Mouse (Mus musculus) forelimb bud, embryonic 11.5 days (tissue): ENCODE data around the gene Col18a1.

Experiments used
- DNase-seq: peaks from one replicate; pipeline ENCODE4 v3.0.0-alpha.2; 2012; ENCODE audit warnings: low read depth, low spot score

The Col18a1 gene

DNA sequence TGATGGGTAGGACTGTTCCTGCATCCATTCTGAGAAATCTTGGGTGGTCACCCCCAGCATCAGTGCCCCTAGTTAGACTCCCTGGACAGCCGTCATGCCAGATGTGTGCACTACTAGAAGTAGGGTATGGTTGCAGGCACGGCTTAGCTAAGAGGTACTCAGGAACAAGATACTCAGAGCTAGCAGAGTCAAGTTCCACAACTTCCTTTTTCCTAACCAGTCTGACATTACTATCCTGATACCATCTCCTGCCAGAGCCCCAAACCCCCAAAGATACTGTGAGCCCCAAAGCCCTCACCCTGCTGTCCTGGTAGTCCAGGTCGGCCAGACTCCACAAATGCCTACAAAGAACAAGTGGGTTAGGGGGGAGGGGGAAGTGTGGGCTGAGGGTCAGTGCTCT, 102.1 kb downstream of the Col18a1 start:
- no peak for DNase-seq

DNA sequence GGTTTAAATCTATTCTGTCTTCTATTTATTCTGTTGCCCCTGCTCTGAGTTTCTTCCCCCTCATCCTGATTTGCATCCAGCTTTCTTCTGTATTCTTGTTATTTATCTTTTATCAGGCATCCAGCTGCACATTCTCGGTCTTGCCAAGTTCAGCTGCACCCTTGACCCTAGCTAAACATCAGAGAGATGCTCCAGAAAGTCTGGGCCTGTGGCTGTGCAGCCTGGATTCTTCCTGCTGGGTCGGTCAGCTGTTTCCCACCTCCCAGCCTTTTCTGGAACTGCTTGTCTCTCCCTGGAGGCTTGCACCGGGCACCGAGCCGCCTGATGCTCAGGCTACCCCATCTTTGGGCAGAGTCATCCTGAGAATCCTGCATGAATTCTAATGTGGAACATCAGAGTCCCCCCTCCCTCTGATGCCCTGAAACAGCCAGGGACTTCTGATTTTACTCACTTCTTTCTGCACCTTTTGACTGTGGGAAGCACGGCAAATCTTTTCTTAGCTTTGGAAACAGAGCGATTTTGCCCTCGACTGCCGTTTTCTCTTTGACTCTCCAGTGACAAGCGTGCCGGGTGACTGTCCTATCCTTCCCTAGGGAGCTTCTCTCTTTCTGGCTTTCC, 103.8 kb downstream of the Col18a1 start:
- no peak for DNase-seq

DNA sequence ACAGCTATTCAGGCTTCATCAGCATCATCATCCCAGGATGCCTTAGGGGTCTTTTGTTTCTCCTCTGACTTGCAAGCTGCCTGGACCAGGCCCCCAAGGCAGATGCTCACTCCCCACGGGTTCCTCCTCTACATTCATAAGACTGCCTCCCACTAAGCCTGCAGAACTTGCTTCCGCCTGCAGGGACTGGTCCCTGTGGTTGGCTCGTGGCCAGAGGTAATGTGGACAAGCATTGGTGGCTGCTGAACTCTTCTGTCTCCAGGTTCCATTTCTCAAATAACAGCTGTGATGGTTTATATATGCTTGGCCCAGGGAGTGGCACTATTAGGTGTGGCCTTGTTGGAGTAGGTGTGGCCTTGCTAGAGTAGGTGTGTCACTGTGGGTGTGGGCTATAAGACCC, 104.9 kb downstream of the Col18a1 start:
- no peak for DNase-seq

DNA sequence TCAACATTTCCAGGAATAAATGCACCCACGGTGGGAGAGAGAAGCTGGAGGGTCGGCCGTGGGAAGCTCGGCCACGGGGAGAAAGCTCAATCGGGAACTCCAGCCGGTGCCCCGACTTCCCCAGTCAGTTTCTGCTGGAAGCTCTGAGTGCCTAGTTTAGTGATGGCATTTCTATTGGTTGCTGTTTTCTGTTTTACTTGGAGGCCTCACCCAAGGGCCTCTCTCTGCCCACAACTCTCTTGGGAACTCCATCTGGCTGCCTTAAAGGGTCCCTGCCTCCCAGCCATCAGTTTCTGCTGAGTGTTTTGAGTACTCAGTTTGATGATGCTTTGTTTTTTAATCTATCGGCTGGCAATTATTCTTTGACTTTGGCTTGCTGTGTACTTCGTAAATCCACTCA, 109.6 kb downstream of the Col18a1 start:
- DNase-seq = no peak

DNA sequence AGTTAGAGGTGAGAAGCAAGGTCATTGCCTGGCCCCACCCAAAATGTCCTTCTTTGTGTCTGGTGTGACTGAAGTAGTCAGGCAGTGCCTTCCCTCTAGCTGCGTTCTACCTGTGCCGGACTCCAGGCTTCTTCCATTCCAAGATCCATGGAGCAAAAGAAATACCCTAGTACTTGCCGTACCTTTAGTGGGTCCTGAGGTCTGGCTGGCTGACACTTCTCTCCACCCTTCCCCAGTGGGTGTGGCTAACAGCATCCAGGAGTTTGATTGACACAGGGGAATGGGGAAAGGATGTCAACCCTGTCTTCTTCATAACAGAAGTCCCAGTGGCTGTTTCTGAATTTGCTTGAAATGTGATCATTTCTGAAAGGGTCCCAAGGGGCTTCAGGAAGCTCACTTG, 117.7 kb downstream of the Col18a1 start:
- no peak for DNase-seq

DNA sequence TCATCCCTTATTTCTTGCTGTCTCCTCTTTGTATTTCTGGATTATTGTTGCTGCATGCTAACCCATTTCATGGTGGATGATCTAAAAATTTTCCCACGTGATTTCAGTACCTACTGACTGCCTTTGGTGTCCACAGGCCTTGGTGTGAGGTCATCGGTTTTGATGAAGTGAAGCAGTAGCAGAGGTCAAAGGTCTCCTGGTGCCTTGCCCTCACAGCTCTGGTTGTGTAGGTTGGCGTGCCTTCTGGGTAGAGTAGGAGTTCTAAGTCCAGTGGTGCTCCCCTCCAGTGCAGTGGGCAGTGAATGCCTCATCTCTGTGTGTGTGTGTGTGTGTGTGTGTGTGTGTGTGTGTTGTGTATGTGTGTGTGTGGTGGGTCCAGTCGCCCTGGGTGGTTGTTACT, 118.2 kb downstream of the Col18a1 start:
- DNase-seq = no peak

DNA sequence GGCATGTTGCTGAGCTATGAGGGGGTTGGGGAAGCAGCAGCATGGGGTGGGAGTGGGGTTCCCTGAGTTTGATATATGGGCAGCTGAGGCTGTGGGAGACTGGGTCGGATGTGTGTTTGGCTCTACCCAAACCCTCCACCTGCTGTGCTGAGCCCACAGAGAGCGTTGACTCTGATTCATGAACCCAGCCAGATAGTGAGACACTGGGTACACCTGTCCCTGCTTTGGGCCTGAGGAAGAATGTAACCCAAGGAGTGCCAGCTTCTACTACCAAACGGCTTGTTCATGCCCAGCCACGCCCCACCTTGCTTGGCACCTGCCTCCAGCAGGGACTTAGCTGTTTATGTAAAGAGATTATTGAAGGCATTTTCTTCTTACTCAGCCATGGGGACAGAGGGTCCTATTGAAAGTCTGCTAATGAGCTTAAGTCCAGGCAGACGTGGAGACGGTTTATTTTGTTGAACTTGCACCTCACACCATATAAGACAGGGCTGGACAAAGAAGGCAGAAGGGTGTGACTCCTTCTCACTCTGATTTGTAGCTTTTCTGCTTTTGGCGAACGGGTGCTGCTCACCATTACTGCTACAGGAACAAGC, 127.7 kb downstream of the Col18a1 start:
- no peak for DNase-seq

DNA sequence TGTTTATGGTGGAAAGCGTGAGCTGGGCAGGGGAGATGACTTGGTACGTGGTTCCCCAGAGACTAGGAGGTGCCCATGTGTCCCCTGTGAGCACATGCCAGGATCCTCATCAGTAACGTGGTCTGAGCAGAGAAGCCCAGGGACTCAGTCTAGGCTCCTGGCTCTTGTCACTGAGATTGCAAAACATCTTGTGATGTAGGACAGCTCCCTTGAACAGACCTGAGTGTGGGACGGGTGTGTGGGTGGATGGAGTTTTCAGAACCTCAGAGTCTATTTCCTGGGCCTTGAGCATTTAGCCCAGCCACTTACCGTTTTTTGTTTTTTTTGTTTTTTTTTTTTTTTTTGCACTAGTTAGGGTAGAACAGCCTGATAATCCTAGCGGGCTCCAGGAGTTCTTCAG, 130.9 kb downstream of the Col18a1 start:
- no peak for DNase-seq

DNA sequence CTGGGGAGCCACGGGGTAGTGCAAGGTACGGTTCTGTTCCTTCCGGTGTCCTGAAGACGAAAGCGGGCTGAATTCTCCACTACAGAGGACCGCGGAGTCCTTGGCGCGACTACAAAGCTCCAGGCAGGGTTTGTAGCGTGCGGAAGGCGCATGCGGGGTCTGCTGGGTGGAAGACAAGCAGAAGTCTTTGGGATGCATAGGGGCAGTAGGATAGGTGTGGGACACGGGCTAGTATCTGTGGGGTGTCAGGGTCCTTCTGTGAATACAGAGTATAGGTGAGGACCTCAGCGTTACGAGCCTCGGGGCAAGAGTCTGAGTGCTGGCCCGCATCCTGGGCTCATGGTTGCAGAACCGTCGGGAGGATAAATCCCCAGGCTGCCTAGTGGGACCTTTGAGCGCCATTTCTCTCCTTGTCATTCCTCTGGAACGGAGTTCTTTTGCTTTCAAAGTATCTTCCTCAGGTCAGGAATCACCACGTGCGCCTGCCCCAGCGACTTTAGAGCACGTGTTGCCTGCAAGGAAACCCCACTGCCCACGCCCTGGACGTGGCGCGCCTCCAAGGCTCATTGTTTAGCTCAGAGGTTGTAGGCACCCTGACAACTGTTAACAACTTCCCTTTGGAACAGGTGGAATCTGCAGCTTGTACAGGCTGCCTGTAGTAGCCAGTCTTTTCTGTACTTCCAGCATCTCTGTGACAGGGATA, 132.9 kb downstream of the Col18a1 start:
- peak; percentile 28 for DNase-seq

DNA sequence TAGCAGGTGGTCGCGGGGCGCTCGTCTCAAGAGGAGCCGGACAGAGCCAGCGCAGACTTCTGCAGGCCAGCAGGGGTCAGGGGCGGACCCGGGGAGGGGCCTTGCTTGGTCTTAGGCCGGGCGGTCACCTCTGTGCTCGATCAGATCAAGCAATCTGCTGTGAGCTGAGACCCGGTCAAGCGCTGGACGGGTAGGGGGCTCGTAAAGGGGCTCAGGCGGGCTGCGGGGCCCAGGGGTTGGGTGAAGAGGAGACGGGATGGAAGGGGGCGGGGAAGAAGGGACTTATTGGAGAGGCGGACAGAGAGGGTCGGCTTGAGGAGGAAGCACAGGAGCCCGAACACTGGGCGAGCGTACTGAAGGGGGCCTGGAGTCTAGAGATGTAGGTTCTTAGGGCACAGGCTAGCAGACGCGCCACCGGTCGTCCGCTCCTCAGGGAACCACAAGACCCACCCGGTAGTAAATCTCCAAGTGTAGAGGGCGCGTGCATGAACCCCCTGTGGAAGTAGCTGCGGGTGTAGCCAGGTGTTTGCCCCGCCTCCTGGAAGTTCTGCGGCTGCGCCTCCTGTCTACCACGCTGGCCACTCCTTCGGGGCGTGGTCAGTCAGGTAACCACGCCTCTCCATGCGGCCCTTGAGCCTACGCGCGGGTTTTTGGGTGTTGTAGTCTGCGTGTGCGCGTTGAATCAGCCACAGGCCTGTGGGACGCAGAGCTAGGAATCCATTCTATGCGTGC, 133.6 kb downstream of the Col18a1 start:
- peak; percentile 97 for DNase-seq

DNA sequence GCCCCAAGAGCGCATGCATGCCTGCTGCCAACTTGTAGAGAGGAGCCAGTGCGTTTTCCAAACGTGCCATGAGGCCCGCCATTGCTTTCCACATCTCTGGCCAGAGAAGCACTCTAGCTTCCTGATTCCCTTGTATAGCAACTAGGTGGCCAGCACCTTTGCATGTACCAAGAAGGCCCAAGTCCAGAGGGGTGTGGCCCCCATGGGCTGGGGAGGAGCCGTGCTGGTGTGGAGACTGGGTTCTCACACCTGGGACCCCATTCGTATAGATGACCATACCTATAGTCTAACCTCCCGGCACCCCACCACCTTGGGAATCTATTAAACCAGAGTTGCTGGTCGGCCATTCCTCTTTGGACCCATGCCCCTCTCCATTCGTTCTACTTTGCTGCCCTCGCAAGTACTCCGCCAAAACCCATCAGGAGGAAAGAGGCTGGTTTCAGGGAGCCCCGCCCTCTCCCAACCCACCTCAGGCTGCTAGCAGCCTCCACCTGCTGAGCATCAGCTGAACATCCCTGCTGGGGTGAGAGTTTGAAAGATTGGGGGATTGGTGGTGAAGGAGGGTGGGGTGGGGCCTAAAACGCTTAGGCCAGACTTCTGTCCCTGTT, 134.5 kb downstream of the Col18a1 start, which contains the start of gene Slc19a1:
Gene Slc19a1, plus strand, starts transcription at position 474 of the 608 bp plus-strand sequence.
- DNase-seq = no peak

DNA sequence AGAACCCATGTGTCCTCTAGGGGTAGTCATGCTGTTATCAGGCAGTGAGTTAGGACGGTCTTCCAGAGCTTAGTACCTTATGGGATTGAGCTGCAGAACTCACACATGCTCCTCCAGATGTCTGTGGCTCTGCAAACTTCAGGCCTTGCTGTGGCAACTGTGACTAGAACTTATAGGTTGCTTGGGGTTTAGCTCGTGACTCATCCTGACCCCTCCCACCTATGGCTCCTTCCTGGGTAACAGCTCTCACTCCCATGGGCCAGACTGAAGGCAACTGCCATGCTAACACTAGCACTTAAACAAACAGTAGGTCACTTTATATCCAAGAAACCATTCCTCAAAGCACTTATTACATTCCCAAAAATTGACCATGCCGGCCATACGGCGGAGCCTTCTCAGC, 135.7 kb downstream of the Col18a1 start:
- DNase-seq = no peak

DNA sequence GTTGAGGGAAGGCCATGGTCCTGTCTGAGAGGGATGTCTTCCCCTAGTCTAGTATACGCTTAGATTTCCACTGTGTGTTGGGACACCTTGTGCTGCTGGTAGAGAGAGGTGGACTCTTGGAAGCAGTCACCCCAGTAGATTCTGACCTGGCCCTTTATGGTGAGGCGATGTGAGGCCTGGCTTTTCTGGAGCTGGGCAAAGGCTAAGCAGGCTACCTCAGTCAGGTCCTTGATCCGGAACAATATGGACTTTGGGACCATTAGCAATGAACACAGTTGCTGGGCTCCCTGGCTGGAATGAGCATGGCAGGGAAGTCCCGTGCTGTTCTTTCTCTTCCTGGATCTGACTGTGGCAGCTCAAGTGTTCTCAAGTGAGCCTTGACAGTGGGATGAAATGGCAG, 136.6 kb downstream of the Col18a1 start:
- no peak for DNase-seq

DNA sequence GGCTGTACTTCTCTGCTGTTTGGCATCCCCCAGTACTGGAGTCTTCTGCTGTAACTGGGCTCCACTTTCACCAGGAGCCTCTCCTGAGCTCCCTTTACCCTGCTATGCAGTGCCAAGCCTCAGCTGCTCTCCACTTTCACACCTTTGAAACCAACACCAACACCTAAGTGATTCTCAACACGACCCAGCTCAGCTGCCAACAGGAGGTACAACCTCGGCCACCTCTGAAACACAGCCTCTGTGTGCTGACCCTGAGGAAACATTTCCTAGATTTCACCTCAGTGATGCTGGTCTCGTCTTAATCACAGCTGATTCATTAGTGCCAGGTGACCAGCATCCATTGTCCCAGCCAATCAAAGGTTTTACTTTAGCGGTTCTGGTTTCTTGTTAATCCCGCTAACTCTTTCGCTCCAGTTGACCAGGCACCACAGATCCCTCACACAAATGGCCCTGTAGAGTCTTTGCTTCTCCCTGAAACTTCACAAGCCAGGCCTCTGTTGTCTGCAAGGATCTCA, 137.5 kb downstream of the Col18a1 start:
- no peak for DNase-seq

DNA sequence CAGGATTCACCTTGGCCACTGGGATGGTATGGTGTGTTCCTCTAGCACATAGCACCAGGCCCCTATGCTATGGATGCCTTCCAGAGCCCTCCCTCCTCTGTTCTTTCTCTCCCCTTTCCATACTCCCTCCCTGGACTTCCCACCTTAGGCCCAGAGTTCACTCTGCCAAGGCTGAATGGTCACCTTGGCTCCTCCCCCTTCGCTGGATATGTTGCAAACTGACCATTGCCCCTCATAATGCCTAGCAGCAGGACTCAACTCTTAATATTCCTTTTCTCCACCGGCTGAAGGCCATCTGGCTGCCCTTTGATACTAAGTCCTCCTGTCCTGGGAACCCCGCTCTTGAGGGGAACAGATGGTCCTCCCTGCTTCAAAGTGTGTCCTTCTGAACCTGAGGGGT, 139.4 kb downstream of the Col18a1 start:
- DNase-seq = no peak

DNA sequence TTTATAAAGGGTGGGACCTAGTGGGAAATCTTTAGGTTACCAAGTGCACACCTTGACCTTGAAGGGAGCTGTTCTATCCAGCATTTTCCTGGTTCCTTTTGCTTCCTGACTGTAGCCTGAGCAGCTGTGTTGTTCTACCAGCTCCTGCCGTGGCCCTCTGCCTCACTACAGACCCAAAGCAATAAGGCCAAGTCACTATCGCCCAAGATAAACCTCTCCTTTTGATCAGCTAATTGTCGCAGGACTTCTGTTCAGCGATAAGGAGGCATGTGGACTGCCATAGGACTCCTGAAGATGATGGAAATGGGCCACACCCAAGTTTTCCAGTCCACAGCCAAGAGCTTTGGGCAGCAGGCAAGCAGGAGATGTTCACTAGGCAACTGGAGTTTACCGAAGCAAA, 142.1 kb downstream of the Col18a1 start:
- no peak for DNase-seq

DNA sequence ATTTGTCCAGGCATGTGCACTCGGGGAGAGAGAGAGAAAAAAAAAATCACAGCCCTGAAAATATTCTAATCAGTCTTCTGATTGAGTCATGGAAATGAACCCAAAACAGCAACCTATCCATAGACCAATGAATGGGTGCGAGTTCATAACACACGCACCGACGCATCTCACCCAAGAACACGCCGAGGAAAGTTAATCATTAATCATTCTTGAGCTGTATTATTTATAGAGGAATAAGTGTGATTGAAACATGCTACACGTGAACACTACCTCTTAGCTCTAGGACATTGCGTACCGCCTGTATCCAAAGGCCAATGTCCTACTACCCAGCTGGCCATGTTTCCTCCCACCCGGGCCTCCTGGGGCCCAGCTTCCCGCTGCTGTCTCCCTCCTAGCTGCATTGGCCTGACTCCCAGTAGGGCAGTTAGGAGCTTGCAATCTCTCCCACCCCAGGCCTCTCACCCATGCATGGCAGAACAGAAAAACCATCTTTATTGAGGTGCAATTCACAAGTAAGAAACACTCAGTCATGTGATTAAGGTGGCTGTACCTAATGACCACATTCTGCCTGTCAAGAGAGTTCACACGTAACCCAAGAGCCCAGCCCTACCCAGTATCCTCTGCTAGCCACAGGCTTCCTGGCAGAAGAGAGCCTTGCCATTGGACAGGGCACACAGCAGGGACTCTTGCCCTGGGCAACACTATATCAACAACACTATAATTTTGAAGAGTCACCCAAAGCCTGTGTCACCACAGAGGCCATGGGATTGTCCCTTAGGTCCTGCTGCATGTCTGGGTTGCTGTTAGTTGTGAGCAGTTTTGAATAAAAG, 143.8 kb downstream of the Col18a1 start:
- DNase-seq = no peak

DNA sequence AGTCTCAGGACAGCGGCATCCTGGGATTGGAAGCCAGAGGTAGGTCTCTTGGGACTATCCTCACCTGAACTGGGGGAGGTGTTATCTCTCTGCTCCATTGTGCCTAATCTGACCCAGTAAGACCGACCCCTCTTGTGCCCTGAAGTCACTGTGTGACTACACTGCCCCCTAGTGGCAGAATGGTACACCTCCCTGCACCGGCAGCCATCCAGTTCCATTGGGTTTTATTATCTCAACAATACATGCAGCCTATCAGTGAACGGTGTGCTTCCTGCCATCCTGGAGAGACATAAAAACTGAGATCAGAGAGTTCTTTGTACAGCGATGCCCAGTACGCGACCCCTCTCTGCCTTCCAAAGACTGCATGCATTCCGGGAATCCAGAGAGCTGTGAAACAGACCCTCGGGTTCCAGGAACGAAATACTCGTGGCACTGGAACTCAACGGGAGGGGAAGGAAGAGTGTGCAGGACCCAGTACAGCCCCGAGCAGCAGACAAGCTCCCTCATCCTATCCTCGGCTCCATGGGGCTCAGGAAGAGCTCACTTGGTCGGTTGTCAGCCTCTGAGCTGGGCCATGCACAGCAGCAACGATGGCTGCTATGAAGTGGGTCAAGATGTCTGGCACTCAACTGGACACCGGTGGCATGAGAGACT, 144.8 kb downstream of the Col18a1 start:
- DNase-seq = peak; percentile 87

DNA sequence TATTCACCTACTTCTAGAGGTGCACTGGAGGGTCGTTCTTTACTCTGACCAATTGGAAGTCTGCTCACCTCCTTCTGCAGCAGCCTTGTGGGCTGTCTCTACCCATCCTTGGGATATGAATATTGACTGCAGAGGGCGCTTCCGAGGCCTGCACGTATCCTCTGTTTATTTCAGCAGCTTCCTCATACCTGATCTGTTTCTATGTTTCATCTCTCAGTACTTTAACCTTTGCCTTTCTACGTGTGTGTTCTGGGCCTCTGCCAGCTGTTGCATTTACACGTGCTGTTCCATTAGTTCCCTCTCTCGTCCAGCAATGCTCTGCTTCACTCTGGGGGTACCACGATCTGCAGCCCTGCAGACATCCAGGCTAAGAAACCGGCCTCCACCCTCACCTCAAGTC, 148.7 kb downstream of the Col18a1 start:
- no peak for DNase-seq

DNA sequence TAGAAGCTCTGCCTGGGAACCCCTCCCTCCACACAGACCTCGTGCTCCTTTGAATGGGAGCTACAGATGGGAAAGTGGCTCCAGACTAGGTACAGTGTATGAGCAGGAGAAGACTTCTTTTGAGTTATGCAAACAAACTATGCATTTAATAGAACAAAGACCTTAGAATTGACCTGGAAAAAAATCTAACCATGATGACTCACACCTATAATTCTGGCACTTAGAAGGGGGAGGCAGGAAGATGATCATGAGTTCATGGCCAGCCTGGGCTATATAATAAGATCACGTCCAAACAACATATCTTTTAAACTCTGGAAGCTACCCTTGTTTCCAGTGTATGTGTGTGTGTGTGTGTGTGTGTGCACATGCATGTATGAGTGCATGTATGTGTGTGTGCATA, 149.3 kb downstream of the Col18a1 start:
- no peak for DNase-seq
